Mouse (Mus musculus): ENCODE results near the gene Gas2l3.

Gas2l3 gene

DNA sequence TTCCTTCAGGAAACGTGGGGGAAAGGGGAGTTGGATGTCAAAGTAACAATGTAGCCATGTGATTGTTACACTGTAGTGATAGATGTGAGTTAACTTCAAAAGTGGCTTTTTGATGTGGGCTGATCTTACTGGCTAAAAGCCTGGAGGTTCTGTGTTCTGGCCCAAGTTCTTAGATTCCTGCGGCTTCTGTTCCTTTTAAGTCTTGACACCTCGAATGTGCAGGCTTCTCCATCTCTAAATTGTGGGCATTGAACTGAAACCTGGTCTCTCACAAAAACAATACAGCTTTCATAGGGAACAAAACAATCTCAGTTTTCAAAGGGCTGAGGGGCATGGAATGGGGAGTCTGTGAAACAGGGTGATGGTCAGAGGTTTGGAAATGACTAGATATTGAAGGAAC, 614 bp upstream of the Gas2l3 start:
- DNase-seq (ENCODE audit: low read depth, low spot score) = no peak

DNA sequence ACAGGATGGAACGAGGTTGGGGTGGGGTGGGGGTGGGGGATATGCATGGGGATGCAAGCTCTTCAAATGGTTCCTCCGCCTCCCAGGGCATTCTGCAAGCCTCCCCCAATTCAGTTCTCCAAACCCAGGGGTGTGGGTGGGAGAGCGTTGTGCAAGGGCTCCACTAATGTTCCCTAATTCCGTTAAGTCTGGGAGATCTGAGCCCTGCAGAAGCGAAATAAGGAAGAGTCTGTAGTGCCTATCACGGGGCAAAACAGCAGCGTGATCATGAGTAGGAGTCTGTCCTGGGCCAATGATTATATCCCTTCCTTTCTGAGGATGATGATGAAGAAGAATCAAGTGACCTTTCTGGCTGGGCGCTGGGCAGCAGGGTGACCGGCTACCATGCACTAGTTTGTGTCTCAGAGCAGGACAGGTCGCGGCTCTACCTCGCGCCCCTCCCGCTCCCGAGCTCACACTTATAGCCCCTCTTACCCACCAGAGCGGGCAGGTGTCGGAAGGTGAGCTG, 598 bp downstream of the Gas2l3 start:
- no peak for DNase-seq (ENCODE audit: low read depth, low spot score)

DNA sequence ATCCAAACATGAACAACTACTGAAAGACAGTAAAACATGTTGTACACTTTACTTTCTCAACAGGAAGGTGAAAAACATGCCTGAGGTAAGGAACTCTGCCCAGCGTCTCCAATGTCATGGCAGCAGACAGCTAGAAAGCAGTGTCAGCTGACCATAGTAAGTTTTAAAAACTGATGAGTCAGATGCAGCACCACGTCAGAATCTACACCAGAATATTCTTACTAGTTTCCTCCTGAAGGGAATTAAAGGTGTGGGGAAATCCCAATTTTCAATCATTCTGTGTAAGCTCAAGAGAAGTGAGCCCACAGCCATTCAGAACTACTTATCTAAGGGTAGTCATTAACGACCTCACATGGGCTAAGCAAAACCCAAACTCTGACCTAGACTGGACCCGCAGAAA, 1.1 kb downstream of the Gas2l3 start:
- no peak for DNase-seq (ENCODE audit: low read depth, low spot score)

DNA sequence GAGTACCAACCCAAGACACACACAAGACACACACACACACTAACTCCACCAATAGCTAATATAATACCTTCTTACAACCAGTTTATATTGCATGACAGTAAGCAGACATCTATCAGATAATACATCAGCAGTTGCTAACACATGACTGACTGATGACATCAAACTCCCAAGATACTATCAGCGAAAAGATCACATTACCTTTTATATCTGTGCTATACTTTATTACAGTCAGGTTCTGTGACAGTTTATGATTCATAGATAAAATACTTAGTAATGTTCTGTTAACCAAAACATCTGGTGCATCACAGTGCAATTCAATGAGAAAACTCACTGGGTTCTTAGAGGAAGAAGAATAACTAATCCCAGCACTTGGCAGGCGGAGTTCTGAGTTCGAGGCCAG, 1.8 kb downstream of the Gas2l3 start:
- DNase-seq (ENCODE audit: low read depth, low spot score) = no peak

DNA sequence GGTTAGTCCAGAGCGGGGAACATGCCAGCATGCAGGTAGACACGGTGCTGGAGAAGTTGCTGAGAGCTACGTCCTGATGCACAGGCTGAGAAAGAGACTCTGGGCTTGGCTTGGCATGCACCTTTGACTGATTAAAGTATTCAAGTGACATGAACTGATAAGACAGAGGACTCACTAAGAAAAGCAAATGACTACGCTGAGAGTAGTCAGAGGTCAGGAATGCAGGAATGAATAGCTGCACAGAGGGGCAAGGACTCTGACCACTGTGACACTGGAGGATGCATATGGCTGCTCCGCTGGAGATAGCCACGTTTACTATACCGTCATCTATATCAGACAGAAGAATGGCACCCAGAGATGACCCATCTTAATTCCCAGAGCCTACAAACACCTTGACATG, 4.4 kb downstream of the Gas2l3 start:
- no peak for DNase-seq (ENCODE audit: low read depth, low spot score)

DNA sequence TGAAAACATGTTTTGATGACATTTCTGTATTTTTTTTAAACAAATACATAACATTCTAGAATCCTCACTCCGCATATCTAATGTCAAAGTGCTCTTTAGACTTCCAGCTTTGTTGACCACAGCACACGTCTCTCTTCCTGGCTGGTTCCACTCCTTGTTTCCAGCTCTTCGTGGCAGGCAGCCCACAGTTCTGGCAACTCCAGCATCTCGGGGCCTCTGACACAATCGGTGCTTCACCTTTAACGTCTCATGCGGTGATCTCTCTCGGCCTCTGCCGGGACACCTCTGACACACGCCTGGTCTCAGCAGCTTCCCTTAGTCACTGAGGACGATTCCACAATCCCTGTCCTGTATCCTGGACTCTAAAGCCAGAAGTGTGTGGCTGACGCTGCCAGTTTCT, 5.8 kb downstream of the Gas2l3 start:
- DNase-seq (ENCODE audit: low read depth, low spot score) = no peak

DNA sequence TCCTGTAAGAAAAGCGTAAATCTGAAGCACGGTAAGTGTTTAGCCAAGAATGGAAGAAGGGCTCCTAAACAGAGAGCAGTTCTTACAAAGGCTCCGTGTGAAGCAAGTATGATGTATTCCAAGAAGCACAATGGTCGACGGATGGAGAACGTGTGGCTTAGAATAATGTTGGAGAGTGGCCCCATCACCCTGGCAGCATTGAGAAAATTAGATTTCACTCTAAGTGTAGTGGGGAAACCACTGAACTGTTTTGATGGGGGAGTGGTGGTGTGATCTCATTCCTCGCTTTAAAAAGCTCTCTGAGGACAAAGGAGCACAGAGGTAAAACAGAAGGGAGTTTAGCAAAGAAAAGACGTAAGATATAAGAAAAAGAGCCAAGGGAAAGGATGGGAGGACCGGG, 6.3 kb downstream of the Gas2l3 start:
- DNase-seq (ENCODE audit: low read depth, low spot score) = no peak

DNA sequence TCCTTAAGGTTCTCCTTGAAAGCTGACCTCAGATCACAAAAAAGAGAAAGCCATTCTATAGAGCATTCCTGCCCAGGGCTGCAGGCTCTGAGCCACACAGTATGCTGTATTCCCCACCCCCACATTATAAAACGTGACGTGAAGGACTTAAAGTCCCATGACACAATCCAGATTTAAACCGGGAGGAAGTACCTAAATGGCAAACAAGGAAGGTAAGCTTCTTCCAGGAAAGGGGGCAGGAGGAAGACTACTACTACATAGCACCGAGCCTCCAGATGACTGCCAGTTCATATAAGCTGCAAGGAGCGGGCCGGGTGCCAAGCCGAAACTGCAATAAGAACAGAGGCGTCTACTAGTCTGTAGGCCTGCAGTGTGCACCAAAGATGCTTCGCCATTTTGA, 7.8 kb downstream of the Gas2l3 start:
- no peak for DNase-seq (ENCODE audit: low read depth, low spot score)

DNA sequence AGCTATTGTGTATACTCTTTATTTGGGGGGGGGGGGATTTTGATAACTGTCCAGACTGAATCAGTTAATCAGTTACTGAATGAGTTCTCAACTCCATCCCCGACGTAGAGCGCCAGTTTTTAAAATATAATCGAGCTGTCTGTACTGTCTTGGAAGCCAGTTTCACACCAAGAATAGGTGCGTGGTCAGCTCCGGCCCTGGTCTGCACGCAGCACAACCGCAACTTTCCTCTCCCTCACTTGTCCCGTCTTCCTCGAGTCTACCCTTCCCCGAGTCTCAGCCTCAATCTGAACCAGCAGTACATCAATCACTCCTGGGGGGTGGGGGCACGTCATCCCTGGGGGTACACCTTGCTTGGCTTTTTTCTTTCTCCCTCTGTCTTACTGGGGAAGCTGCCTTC, 8.4 kb downstream of the Gas2l3 start:
- no peak for DNase-seq (ENCODE audit: low read depth, low spot score)

DNA sequence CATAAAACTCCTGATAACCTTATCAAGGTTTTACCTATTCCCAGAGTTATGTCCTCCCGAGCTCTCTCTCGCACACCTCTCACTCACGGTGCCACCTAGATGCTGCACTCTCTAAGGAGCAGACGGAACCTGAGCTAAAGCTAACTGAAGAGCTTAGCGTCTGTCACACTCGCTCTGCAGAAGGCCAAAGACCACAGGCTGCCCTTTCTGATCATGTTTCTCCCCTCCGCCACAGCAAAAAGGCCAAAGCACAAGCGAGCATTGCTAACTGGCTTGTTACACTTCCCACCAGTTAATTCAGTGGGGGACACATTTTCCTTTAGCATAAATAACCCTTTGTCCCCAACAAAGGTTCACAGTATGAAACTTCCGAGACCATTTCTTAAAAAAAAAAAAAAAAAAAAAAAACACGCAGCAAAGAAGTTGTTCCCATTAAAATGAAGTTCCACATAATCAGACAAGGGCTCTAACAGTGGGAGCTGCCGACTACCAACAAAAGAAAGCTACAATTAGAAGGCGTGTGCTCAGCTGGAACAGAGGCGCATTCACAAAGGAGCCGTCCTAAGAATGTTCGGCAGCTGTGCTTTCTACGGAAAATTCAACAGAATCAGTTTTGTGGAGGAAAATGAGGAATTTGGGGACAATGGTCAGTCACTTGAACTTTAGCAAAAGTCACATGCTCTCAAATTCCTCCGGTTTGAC, 9.1 kb downstream of the Gas2l3 start:
- no peak for DNase-seq (ENCODE audit: low read depth, low spot score)

DNA sequence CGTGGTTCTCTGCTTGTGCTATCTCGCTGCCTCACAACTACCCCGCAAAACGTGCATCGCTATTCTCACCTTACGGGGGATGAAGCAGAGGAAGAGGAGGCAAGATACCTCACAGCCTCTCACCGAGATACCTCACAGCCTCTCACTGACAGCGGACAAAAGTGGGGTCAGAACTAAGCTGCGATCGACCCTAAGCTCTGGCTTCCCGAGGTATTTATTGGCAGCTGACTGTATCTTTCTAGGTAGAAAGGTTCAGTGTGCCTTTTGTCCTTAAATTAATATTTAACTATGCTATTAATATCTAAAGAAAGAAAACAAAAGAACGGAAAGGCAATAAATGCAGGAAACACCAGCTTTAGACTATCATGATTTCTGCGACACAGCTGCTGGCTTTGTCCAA, 11.0 kb downstream of the Gas2l3 start:
- no peak for DNase-seq (ENCODE audit: low read depth, low spot score)

DNA sequence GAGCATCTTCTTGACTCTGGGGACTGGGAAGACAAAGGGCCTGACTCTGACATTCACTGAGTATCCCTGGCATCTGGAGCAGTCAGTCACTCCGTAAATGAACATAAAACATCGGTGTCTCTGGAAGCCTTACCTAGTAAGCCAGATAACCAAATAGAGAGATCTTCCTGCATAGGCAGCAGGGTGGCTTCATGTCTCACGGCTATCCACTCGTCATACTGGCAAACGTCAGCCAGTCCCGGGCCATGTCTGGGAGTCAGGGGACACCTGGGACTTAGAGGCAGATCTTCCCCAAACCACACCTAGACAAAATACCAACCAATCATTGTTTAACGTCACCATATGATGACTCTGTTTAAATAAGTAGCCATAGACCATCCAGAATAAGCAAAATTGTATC, 13.0 kb downstream of the Gas2l3 start:
- no peak for DNase-seq (ENCODE audit: low read depth, low spot score)

DNA sequence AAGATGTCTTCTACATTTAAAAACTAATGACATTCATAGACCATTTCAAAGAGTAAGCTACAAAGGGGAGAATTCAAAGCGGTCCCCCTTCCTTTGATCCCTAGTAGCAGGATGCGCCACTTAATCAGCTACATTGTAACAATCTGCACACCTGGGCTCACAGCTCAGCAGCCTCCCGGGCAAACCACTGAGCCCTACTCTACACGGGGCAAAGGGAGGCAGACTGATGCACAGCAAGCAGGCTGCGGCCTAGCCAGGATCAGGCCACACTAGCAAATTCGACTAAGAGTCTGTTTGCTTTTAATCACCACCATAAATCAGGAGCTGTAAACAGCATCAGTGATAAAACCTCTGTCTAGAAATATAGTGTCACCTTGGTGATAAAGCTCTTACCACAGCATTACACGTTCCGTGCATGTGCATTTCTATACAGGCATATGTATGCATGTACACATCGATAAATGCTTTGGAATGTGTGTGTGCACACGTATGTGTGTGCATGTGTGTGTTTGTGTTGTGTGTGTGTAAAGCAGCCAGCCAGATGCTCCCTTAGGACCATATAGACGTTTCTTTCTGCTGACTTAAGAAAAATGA, 18.9 kb downstream of the Gas2l3 start:
- DNase-seq (ENCODE audit: low read depth, low spot score) = no peak

DNA sequence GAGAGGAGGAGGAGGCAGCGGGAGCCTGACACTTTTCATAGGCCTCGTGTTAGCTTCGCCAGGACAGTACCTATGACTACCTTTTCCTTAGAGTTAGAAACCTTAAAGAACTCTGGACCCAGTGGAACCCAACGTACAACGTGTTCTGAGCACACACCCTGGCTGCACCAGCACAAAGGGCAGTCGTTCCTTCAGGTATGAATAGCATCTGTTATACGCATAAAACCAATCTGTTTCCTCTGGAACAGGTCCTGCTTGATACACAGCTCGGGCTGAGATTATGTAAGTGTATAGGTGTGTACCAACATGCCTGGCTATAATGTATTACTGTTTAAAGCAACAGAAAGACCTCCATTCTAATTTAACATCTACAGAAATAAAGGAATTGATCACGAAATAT, 19.6 kb downstream of the Gas2l3 start:
- no peak for DNase-seq (ENCODE audit: low read depth, low spot score)

DNA sequence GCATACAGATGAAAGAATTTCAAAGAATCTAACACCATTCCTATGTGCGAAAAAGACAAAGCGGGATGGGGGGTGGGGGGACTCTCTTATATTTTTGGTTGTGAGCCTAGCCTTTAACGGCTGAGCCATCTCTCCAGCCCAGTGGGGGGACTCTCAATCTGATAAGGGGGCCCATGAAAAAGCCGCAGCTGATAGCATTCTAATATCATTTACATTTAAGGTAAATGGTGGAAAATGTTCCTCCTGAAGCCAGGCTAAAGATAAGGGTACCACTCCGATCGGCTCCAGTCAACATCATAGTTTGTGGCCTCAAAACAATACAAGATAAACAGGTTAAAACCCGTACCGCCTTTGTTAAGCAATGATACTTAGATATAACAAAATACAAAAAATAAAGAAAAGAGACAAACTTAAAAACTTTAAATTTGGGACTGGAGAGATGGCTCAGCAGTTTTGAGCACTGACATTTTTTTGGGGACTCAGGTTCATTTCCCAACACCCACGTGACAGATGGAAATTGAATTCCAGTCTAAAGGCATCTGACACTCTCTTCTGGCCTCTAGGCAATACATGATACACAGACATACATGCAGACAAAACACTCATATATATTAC, 20.5 kb downstream of the Gas2l3 start:
- no peak for DNase-seq (ENCODE audit: low read depth, low spot score)

DNA sequence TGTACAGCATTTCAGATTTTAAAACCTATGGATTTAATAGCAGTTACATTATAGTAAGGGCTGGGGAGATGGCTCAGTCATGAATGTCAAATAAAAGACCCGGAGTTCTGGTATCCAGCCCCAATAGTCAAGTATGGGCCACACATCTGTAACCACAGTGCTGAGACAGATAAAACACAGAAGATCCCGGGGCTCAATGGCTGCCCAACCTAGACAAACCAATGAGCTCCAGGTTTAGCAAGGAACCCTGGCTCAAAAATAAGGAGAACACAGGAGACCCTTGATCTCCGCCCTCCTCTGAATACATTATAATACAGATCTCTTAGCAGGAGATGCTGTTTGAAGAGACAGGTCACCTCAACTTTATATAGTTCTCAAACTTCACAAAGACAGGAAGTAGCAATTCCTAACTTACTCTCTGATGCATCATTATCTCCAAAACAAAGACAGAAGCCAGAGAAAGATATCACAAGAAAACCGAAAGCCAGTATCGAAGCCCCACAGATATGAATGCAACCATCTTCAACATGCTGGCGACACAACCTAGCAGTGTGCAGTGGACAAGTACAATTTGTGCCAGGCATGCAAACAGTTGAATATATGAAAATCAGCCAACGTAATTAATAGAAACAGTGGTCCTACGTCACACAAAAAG, 21.1 kb downstream of the Gas2l3 start:
- no peak for DNase-seq (ENCODE audit: low read depth, low spot score)

DNA sequence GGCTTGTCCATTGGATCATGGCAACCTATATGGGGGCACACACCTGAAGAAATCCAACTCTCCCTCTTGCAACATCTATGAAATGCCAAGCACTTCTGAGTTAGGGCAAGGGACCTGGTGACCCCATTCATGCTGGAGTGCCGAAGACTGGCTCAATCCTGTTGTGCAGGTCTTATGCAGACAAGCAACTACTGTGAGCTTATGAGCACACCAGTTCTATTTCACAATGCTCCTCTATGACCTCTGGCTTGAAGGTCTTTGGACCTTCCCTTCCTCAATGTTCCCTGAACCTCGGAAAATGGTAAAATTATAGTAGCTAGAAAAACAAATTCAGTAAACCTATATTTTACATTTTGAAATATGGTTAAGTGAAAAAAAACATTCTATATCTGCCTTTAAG, 25.8 kb downstream of the Gas2l3 start:
- DNase-seq (ENCODE audit: low read depth, low spot score) = no peak

DNA sequence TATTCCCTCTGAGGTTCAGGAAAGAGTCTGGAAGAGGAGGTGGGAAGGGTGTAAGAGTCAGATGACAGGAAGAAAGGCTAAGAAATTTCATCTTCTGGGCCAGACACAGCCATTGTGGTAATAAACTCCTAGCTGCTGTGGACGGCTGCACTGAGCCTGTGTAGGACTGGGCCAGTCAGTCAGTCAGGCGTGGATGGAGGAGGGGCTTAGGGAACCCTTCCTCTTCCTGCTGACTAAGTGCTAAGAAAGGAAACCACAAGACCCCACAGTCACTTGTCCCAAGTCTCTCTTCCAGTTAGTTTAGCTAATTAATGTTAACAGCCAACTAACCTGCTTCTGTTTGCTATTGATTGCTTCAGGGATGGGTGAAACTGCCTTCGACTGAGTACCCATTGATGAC, 28.3 kb downstream of the Gas2l3 start:
- no peak for DNase-seq (ENCODE audit: low read depth, low spot score)

DNA sequence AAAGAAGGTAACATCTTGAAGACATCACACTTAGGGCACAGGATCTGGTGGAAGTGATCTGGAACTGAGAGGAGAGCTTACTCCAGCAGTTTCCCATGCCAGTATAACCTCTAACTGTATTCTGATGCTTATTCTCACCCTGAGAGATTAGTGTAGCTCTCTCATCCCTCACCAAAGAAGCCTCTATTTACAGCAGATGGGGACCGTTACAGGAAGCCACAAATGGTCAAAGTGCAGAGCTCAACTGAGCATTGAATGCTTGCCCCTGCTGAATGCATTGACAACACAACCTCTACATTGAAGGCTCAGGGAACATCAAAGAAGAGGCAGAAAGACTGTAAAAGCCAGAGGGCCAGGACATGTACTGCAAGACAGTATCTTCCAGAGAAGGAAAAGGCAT, 36.2 kb downstream of the Gas2l3 start:
- DNase-seq (ENCODE audit: low read depth, low spot score) = no peak

DNA sequence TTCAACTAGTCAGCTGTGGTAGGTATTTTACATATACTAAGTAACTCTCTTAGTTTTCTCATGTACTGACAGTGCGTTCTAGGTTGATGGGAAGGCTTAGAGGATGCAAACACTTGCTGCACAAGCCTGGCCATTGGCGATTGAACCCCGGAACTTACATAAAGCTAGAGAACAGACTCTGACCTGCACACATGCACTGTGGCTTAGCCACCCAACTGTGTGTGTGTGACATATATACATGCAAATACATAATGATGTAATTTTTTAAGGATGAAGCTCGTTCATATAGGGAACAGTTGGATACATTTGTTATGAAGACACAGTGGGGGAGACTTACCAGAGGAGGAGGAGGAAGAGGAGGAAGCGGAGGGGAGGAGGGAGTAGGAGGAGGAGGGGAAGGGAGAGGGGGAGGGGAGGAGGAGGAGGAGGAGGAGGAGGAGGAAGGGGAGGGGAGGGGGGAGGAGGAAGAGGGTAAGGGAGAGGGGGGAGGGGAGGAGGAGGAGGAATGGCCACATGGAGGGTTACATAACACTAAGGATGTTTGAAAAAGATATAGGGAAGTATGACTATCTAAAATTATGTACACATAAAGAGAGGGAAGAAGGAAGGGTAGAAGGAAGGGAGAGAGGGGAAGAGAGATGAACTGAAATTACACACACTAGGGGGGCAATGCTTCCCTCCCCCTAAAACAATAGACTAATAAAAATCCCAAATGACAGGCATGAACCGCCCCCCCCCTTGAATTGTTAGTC, 36.9 kb downstream of the Gas2l3 start:
- no peak for DNase-seq (ENCODE audit: low read depth, low spot score)

DNA sequence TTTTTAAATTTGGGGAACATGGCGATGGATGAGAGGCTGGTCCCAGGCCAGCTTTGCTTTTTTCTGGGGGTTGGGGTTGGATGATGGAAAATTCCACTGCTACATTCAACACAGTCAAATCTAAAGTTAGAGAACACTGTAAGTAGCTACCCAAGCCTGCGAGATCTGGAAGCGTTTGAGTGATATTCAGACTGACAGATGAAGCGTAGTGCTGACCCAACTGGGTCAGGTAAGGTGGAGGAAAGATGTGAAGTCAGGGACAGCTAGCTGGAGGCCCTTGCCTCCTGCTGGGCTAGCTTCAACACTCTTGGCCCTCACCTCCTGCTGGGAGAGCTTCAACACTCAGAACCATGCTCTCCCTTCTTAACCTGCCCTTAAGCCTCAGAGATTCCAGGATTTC, 38.8 kb downstream of the Gas2l3 start:
- DNase-seq (ENCODE audit: low read depth, low spot score) = no peak

Measured in brain, embryonic 18.5 days (tissue).